Mouse (Mus musculus): ENCODE measurements around the gene Adamts7. TPM values are rescaled to one million over a fixed set of nuclear protein-coding genes. Genes with fewer than 3 reads are reported as not detected.

The Adamts7 gene
- polyA plus RNA-seq, 2 experiments = 19.4 to 44.3 TPM

DNA sequence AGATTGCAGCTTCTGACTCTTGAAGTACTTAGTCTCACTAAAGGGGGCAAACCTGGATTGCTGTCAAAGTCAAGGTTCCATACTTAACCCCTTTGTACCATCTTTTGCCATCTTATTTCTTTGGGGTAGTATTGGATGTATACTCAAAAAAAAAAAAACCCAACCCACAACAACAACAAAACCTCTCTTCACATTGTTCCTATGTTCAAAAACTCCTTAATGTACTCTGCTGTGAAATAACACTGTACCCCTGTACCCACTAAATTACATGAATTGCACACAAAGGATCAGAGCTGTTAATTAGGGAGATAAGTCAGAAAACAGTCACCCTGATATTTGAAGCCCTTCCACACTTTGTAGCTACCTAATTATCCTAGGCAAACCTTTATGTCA is 47.6 kb upstream of the Adamts7 start:
- H3K4me1 ChIP-seq (ENCODE audit: control insufficient read depth, insufficient read depth, low read length) = peaks cover 14% of the 10 kb centered on the region; the same call in 1 of the 2 replicates
- H3K36me3 ChIP-seq (ENCODE audit: control insufficient read depth, insufficient read depth, low read length) = no peaks in the 10 kb centered on the region
- peak overlapping the region; percentile 90 for H3K4me2 ChIP-seq (replicated peaks; ENCODE audit: low read depth, low read length, severe bottlenecking)
- H3K9me3 ChIP-seq (ENCODE audit: control insufficient read depth, low read length) = no peaks in the 10 kb centered on the region
- no peak for TF ChIP-seq POLR2A (IDR thresholded peaks at IDR 0.05; ENCODE audit: borderline replicate concordance, extremely low read depth, insufficient read depth, insufficient read length)
- H3K27me3 ChIP-seq (ENCODE audit: control insufficient read depth, insufficient read depth, low read length) = no peaks in the 10 kb centered on the region
- peak overlapping the region; percentile 92 for H3K4me3 ChIP-seq (replicated peaks; ENCODE audit: low read length)
- DNase-seq (ENCODE audit: low spot score) (no peak), ATAC-seq (ENCODE audit: low FRiP score, low read depth) (no peak)
- peak overlapping the region; percentile 99 for H3K9ac ChIP-seq (ENCODE audit: low read depth, low read length, severe bottlenecking)
- no peak overlapping the region for H3K27ac ChIP-seq (replicated peaks; ENCODE audit: low read depth, low read length)

DNA sequence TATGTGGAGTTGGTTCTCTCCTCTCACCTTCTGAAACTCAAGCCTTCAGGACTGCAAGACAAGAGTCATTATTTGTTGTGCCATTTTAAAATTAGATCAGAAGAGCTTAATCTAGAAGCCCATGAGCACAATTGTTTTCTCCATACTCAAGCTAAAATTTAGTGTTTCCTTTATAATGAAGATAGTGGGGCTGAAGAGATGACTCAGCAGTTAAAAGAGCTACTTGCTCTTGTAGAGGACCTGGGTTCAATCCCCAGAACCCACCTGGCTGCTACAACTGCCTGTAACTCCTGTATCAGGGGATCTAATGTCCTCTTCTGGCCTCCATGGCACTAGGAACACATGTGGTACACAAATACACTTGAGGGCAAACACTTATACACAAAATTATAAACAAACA is 45.6 kb upstream of the Adamts7 start:
- Histone ChIP-seq H3K4me3 (replicated peaks; ENCODE audit: low read length) (no peak overlapping the region), H3K27ac (replicated peaks; ENCODE audit: low read depth, low read length) (no peak overlapping the region), H3K4me2 (replicated peaks; ENCODE audit: low read depth, low read length, severe bottlenecking) (no peak overlapping the region), H3K9me3 (ENCODE audit: control insufficient read depth, low read length) (no peaks in the 10 kb centered on the region), H3K36me3 (ENCODE audit: control insufficient read depth, insufficient read depth, low read length) (no peaks in the 10 kb centered on the region), H3K9ac (ENCODE audit: low read depth, low read length, severe bottlenecking) (no peak overlapping the region), H3K27me3 (ENCODE audit: control insufficient read depth, insufficient read depth, low read length) (no peaks in the 10 kb centered on the region), H3K4me1 (ENCODE audit: control insufficient read depth, insufficient read depth, low read length) (peaks cover 8% of the 10 kb centered on the region; the same call in 1 of the 2 replicates)
- TF ChIP-seq POLR2A (IDR thresholded peaks at IDR 0.05; ENCODE audit: borderline replicate concordance, extremely low read depth, insufficient read depth, insufficient read length) = no peak
- DNase-seq (ENCODE audit: low spot score) = no peak
- no peak for ATAC-seq (ENCODE audit: low FRiP score, low read depth)

DNA sequence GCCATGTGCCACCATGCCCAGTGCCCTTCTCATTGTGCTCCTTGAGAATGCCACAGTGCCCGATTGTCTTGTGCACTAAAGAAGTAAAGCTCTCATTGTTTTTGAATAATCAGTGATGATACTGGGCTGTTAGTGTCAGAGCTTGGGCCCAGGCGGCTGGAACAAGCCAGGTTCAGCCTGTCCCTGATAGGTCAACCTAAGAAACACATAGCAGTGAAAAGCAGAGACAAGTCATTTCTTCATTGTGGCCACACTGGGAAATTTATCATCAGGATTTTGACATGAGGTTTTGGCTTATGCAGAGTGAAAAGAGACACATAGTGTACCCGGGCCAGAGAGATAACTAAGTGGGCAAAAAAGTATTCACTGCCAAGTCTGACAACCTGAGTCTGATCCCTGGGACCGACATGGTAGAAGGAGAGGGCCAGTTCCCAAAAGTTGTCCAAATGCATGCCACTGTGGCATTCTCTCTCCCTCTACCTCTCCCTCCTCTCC is 40.6 kb upstream of the Adamts7 start:
- no peaks in the 10 kb centered on the region for H3K27me3 ChIP-seq (ENCODE audit: control insufficient read depth, insufficient read depth, low read length)
- no peak overlapping the region for H3K4me3 ChIP-seq (replicated peaks; ENCODE audit: low read length)
- no peak overlapping the region for H3K4me2 ChIP-seq (replicated peaks; ENCODE audit: low read depth, low read length, severe bottlenecking)
- H3K36me3 ChIP-seq (ENCODE audit: control insufficient read depth, insufficient read depth, low read length) = no peaks in the 10 kb centered on the region
- WGBS = 79% methylated on average over 4 of the region's 4 CpGs
- H3K27ac ChIP-seq (replicated peaks; ENCODE audit: low read depth, low read length) = no peak overlapping the region
- DNase-seq (ENCODE audit: low spot score) = no peak
- TF ChIP-seq POLR2A (IDR thresholded peaks at IDR 0.05; ENCODE audit: borderline replicate concordance, extremely low read depth, insufficient read depth, insufficient read length) = no peak
- no peaks in the 10 kb centered on the region for H3K9me3 ChIP-seq (ENCODE audit: control insufficient read depth, low read length)
- no peaks in the 10 kb centered on the region for H3K4me1 ChIP-seq (ENCODE audit: control insufficient read depth, insufficient read depth, low read length)
- ATAC-seq (ENCODE audit: low FRiP score, low read depth) = no peak
- H3K9ac ChIP-seq (ENCODE audit: low read depth, low read length, severe bottlenecking) = no peak overlapping the region

DNA sequence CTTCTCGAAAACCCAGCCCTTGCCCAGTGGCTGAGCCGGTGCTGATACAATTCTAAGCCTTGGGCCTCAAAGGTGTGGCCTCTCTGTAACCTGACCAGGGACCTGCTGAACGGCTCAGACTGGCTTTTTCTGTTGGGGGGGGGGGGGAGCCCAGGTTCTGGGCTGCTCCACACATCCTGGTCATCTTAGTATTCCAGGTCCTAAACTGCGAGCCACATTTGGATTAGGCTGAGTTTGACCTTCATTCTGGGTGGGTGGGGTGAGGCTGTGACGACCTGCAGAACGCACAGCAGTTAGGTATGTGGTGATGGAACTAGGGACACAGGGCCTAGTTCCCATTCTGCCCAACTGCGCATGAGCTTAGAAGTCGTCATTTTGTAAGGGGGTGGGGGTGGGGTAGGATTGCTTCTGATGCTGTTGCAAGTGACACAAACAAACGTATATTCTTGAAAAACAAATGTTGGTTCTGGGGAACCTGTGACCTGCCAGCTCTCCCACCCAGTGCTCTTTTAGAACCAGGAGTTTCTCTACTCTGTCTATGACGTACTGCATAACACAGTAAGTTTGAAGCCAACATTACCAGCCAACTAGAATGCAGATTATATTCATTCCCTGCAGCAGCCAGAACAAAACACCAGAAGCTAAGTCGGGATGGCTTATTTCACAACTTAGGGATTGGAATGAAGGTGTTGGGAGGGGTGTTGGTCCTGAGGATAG is 38.6 kb upstream of the Adamts7 start:
- H3K4me1 ChIP-seq (ENCODE audit: control insufficient read depth, insufficient read depth, low read length) = no peaks in the 10 kb centered on the region
- ATAC-seq (ENCODE audit: low FRiP score, low read depth) (no peak), DNase-seq (ENCODE audit: low spot score) (no peak)
- no peak overlapping the region for H3K4me2 ChIP-seq (replicated peaks; ENCODE audit: low read depth, low read length, severe bottlenecking)
- H3K36me3 ChIP-seq (ENCODE audit: control insufficient read depth, insufficient read depth, low read length) = no peaks in the 10 kb centered on the region
- WGBS = 31% methylated on average over 11 of the region's 11 CpGs
- no peak overlapping the region for H3K27ac ChIP-seq (replicated peaks; ENCODE audit: low read depth, low read length)
- no peak overlapping the region for H3K9ac ChIP-seq (ENCODE audit: low read depth, low read length, severe bottlenecking)
- no peak overlapping the region for H3K4me3 ChIP-seq (replicated peaks; ENCODE audit: low read length)
- H3K27me3 ChIP-seq (ENCODE audit: control insufficient read depth, insufficient read depth, low read length) = no peaks in the 10 kb centered on the region
- TF ChIP-seq POLR2A (IDR thresholded peaks at IDR 0.05; ENCODE audit: borderline replicate concordance, extremely low read depth, insufficient read depth, insufficient read length) = no peak
- no peaks in the 10 kb centered on the region for H3K9me3 ChIP-seq (ENCODE audit: control insufficient read depth, low read length)

DNA sequence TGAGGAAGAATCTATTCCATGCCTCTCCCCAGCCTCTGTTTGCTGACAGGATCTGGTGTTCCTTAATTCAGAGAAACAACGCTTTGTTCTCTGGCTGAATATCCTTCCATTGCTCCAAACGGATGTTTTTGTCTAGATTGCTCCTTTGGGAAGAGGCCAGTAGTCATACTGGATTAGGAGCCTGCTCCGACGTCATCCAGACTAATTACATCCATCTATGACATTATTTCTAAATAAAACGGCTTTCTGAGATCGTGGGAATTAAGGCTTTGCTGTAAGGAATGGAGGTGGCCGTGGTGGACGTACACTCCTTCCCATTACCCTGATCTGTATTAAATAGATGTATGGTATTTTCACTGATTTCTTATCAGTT is 38.0 kb upstream of the Adamts7 start:
- no peaks in the 10 kb centered on the region for H3K4me1 ChIP-seq (ENCODE audit: control insufficient read depth, insufficient read depth, low read length)
- no peak overlapping the region for H3K9ac ChIP-seq (ENCODE audit: low read depth, low read length, severe bottlenecking)
- no peak for ATAC-seq (ENCODE audit: low FRiP score, low read depth)
- no peak for DNase-seq (ENCODE audit: low spot score)
- no peaks in the 10 kb centered on the region for H3K36me3 ChIP-seq (ENCODE audit: control insufficient read depth, insufficient read depth, low read length)
- H3K27ac ChIP-seq (replicated peaks; ENCODE audit: low read depth, low read length) = no peak overlapping the region
- no peak for TF ChIP-seq POLR2A (IDR thresholded peaks at IDR 0.05; ENCODE audit: borderline replicate concordance, extremely low read depth, insufficient read depth, insufficient read length)
- H3K4me3 ChIP-seq (replicated peaks; ENCODE audit: low read length) = no peak overlapping the region
- no peaks in the 10 kb centered on the region for H3K27me3 ChIP-seq (ENCODE audit: control insufficient read depth, insufficient read depth, low read length)
- no peaks in the 10 kb centered on the region for H3K9me3 ChIP-seq (ENCODE audit: control insufficient read depth, low read length)
- H3K4me2 ChIP-seq (replicated peaks; ENCODE audit: low read depth, low read length, severe bottlenecking) = no peak overlapping the region
- WGBS = 46% methylated on average over 8 of the region's 8 CpGs
